In the genomic region with DNA sequence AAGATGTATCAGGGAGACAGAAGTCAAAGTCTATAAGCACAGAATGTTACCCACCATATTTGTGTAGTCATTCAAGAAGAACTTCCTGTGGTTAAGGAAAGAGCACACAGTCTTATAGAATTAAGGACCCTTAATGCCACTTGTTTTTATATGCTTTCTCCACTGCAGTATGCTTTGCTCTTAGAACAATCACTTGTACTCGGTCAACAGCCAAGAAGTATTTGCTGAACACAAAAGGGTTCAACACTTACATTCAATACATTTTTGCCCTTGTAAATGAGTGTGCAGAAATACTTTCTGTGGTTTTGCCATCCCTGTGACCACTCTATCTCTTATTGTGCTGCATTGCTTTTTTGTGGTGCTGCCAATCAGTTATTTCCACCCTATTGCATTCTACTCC, we compare ENCODE assay signal across 24 mouse cellular contexts.
DNase-seq lines count a peak whose midpoint lies in the region; ATAC-seq lines count a peak whose summit lies in the region.
"Had no signal": no experiment of that assay in that cellular context is flagged by ENCODE, and none has a peak within 500 bp of the region (broad histone marks: within the 10 kb centered on the region; RNA-seq: fewer than 3 reads in every experiment).

No protein-coding gene starts in this region.

- peak; percentile 88 for ATAC-seq in lung, embryonic 16.5 days (ENCODE audit: low read depth)
- ATAC-seq in kidney, embryonic 16.5 days (ENCODE audit: low FRiP score, low TSS enrichment), result no peak
- ATAC-seq: forebrain, embryonic 13.5 days; forebrain, embryonic 16.5 days had no signal

- H3K27me3 ChIP-seq in lung, embryonic 16.5 days (ENCODE audit: control insufficient read depth, insufficient read depth, low read depth, low read length), result peaks cover 6% of the 10 kb centered on the region
- H3K27me3 ChIP-seq in kidney, embryonic 16.5 days (ENCODE audit: insufficient read depth, low read length), result no peaks in the 10 kb centered on the region
- H3K27me3 ChIP-seq: CH12.LX; forebrain, embryonic 13.5 days; hindbrain, embryonic 12.5 days; hindbrain, embryonic 15.5 days had no signal

- no peaks in the 10 kb centered on the region for H3K4me1 ChIP-seq in lung, embryonic 16.5 days (replicated peaks; ENCODE audit: control insufficient read depth, insufficient read depth, low read length)
- H3K4me1 ChIP-seq in kidney, embryonic 16.5 days (ENCODE audit: insufficient read depth, low read length), result no peaks in the 10 kb centered on the region
- H3K4me1 ChIP-seq: hindbrain, embryonic 12.5 days; hindbrain, embryonic 15.5 days had no signal

- H3K36me3 ChIP-seq in lung, embryonic 16.5 days (ENCODE audit: control insufficient read depth, insufficient read depth, low read length), result no peaks in the 10 kb centered on the region
- no peaks in the 10 kb centered on the region for H3K36me3 ChIP-seq in kidney, embryonic 16.5 days (ENCODE audit: insufficient read depth, low read length)
- H3K36me3 ChIP-seq: forebrain, embryonic 10.5 days; G1E; hindbrain, embryonic 12.5 days; hindbrain, embryonic 15.5 days had no signal

- H3K9ac ChIP-seq in lung, embryonic 16.5 days (ENCODE audit: low read length), result no peak overlapping the region
- H3K9ac ChIP-seq in kidney, embryonic 16.5 days (replicated peaks; ENCODE audit: low read length), result no peak overlapping the region
- H3K9ac ChIP-seq: forebrain, embryonic 13.5 days; hindbrain, embryonic 12.5 days; hindbrain, embryonic 15.5 days had no signal

- H3K9me3 ChIP-seq in lung, embryonic 16.5 days (ENCODE audit: control insufficient read depth, low read length), result no peaks in the 10 kb centered on the region
- H3K9me3 ChIP-seq in kidney, embryonic 16.5 days (ENCODE audit: low read length), result no peaks in the 10 kb centered on the region
- H3K9me3 ChIP-seq: forebrain, embryonic 10.5 days; forebrain, embryonic 13.5 days; G1E; hindbrain, embryonic 12.5 days; hindbrain, embryonic 15.5 days had no signal

- 59% methylated on average over 1 of the region's 1 CpGs for WGBS in lung, embryonic 16.5 days
- 78% methylated on average over 1 of the region's 1 CpGs for WGBS in kidney, embryonic 16.5 days

- H3K4me2 ChIP-seq in lung, embryonic 16.5 days (ENCODE audit: low read depth, low read length), result no peak overlapping the region
- H3K4me2 ChIP-seq in kidney, embryonic 16.5 days (replicated peaks; ENCODE audit: low read depth, low read length), result no peak overlapping the region
- H3K4me2 ChIP-seq: forebrain, embryonic 13.5 days; heart, embryonic 11.5 days; hindbrain, embryonic 12.5 days; hindbrain, embryonic 15.5 days had no signal

- no peak overlapping the region for H3K27ac ChIP-seq in lung, embryonic 16.5 days (ENCODE audit: low read length)
- H3K27ac ChIP-seq in kidney, embryonic 16.5 days (ENCODE audit: low read length), result no peak overlapping the region
- H3K27ac ChIP-seq: forebrain, embryonic 10.5 days; forebrain, embryonic 13.5 days; gastrocnemius, adult 2 months; hindbrain, embryonic 12.5 days; hindbrain, embryonic 15.5 days had no signal

- H3K4me3 ChIP-seq in lung, embryonic 16.5 days (ENCODE audit: low read length), result no peak overlapping the region
- H3K4me3 ChIP-seq in kidney, embryonic 16.5 days (ENCODE audit: low read length), result no peak overlapping the region
- H3K4me3 ChIP-seq: forebrain, embryonic 10.5 days; forebrain, embryonic 13.5 days; gastrocnemius, adult 2 months; hindbrain, embryonic 12.5 days; hindbrain, embryonic 15.5 days had no signal

- peak; percentile 58 for DNase-seq in Muller cell, postnatal 12 days (ENCODE audit: inconsistent ontology term)
- DNase-seq in lung, postnatal 14 days, result peak; percentile 11
- no peak for DNase-seq in cerebellum, postnatal 4 days (ENCODE audit: low spot score in 2 of 2)
- no peak for DNase-seq in cerebellum, postnatal 14 days
- DNase-seq: adrenal gland, adult 2 months; adrenal gland, postnatal 14 days; B cell, adult 2 months; cerebellum, adult 11 months; cerebellum, adult 2 months; cerebellum, adult 9-11 months; cerebellum, postnatal 36 days; gastrocnemius, adult 2 months; gastrocnemius, postnatal 14 days; heart, adult 11 months had no signal

Comparison
In these comparisons a context has a peak if more than half of its experiments do, and no peak if none do; other contexts are left out.
1. DNase-seq: peak in Muller cell, postnatal 12 days (single experiment) and lung, postnatal 14 days (single experiment); none in cerebellum, postnatal 4 days (0 of 2) and cerebellum, postnatal 14 days (0 of 2).